Mouse (Mus musculus): ENCODE results near the gene Hrh1. TPM values are rescaled to one million over a fixed set of nuclear protein-coding genes. Genes with fewer than 3 reads are reported as not detected.
A peak's percentile ranks its signal among the peaks of the same experiment; 100 is the strongest.

The Hrh1 gene
- polyA plus RNA-seq, 1 experiment from 2014 or later: 0.17 TPM

GRCm38 (mm10) chr6:114403632-114404031 is 5.9 kb downstream of the Hrh1 start:
- Histone ChIP-seq H3K27me3 (ENCODE audit: insufficient read depth, low read length) (peaks cover 15% of the 10 kb centered on the region; the same call in 1 of the 2 replicates), H3K27ac (no peak overlapping the region), H3K36me3 (ENCODE audit: insufficient read depth, low read length) (no peaks in the 10 kb centered on the region), H3K4me2 (ENCODE audit: low read length) (no peak overlapping the region), H3K9ac (ENCODE audit: low read depth, low read length) (no peak overlapping the region), H3K9me3 (replicated peaks; ENCODE audit: low read length) (no peaks in the 10 kb centered on the region), H3K4me3 (replicated peaks; ENCODE audit: low read depth, low read length) (no peak overlapping the region), H3K4me1 (replicated peaks; ENCODE audit: insufficient read depth, low read length) (peaks cover 9% of the 10 kb centered on the region; the same call in 1 of the 2 replicates)
- WGBS: 11% methylated on average over 8 of the region's 8 CpGs
- no peak; the same call in 1 of the 2 replicates for ATAC-seq (replicated peaks; ENCODE audit: low FRiP score, low read depth)
- no peak for TF ChIP-seq CTCF (IDR thresholded peaks at IDR 0.05; ENCODE audit: low read depth)
- DNase-seq (ENCODE audit: low spot score): peak; percentile 42

- TF ChIP-seq CTCF (IDR thresholded peaks at IDR 0.05; ENCODE audit: low read depth): no peak
- Histone ChIP-seq H3K9ac (ENCODE audit: low read depth, low read length) (no peak overlapping the region), H3K27me3 (ENCODE audit: insufficient read depth, low read length) (peaks cover 15% of the 10 kb centered on the region; the same call in 1 of the 2 replicates), H3K4me2 (ENCODE audit: low read length) (no peak overlapping the region), H3K4me3 (replicated peaks; ENCODE audit: low read depth, low read length) (no peak overlapping the region), H3K9me3 (replicated peaks; ENCODE audit: low read length) (no peaks in the 10 kb centered on the region), H3K36me3 (ENCODE audit: insufficient read depth, low read length) (no peaks in the 10 kb centered on the region), H3K4me1 (replicated peaks; ENCODE audit: insufficient read depth, low read length) (peaks cover 9% of the 10 kb centered on the region; the same call in 1 of the 2 replicates), H3K27ac (no peak overlapping the region)
- 16% methylated on average over 5 of the region's 5 CpGs for WGBS
- DNase-seq (ENCODE audit: low spot score) (peak; percentile 52), ATAC-seq (replicated peaks; ENCODE audit: low FRiP score, low read depth) (no peak)
Observed at GRCm38 (mm10) chr6:114404128-114404527, 6.4 kb downstream of the Hrh1 start.

- H3K27me3 ChIP-seq (ENCODE audit: insufficient read depth, low read length): 0 out of 2 replicates have a peak, but pooled peaks cover 7% of the 10 kb centered on the region
- no peak overlapping the region for H3K4me2 ChIP-seq (ENCODE audit: low read length)
- H3K4me1 ChIP-seq (replicated peaks; ENCODE audit: insufficient read depth, low read length): peaks cover 9% of the 10 kb centered on the region; the same call in 1 of the 2 replicates
- H3K4me3 ChIP-seq (replicated peaks; ENCODE audit: low read depth, low read length): no peak overlapping the region
- 74% methylated on average over 7 of the region's 7 CpGs for WGBS
- no peak overlapping the region for H3K9ac ChIP-seq (ENCODE audit: low read depth, low read length)
- ATAC-seq (replicated peaks; ENCODE audit: low FRiP score, low read depth): no peak
- H3K27ac ChIP-seq: no peak overlapping the region
- H3K9me3 ChIP-seq (replicated peaks; ENCODE audit: low read length): no peaks in the 10 kb centered on the region
- no peak for TF ChIP-seq CTCF (IDR thresholded peaks at IDR 0.05; ENCODE audit: low read depth)
- no peaks in the 10 kb centered on the region for H3K36me3 ChIP-seq (ENCODE audit: insufficient read depth, low read length)
- no peak for DNase-seq (ENCODE audit: low spot score)
Observed at GRCm38 (mm10) chr6:114404774-114405468, 7.2 kb downstream of the Hrh1 start.

GRCm38 (mm10) chr6:114406634-114407033 is 8.9 kb downstream of the Hrh1 start:
- peak; percentile 62 for TF ChIP-seq CTCF (IDR thresholded peaks at IDR 0.05; ENCODE audit: low read depth)
- DNase-seq (ENCODE audit: low spot score) (no peak), ATAC-seq (replicated peaks; ENCODE audit: low FRiP score, low read depth) (no peak)
- no peak overlapping the region for H3K4me2 ChIP-seq (ENCODE audit: low read length)
- no peaks in the 10 kb centered on the region for H3K36me3 ChIP-seq (ENCODE audit: insufficient read depth, low read length)
- no peaks in the 10 kb centered on the region for H3K9me3 ChIP-seq (replicated peaks; ENCODE audit: low read length)
- WGBS: 59% methylated on average over 1 of the region's 1 CpGs
- H3K27ac ChIP-seq: no peak overlapping the region
- peaks cover 9% of the 10 kb centered on the region; the same call in 1 of the 2 replicates for H3K4me1 ChIP-seq (replicated peaks; ENCODE audit: insufficient read depth, low read length)
- H3K9ac ChIP-seq (ENCODE audit: low read depth, low read length): no peak overlapping the region
- 0 out of 2 replicates have a peak, but pooled peaks cover 4% of the 10 kb centered on the region for H3K27me3 ChIP-seq (ENCODE audit: insufficient read depth, low read length)
- H3K4me3 ChIP-seq (replicated peaks; ENCODE audit: low read depth, low read length): no peak overlapping the region

- Histone ChIP-seq H3K4me2 (ENCODE audit: low read length) (no peak overlapping the region), H3K36me3 (ENCODE audit: insufficient read depth, low read length) (no peaks in the 10 kb centered on the region), H3K4me1 (replicated peaks; ENCODE audit: insufficient read depth, low read length) (peaks cover 9% of the 10 kb centered on the region; the same call in 1 of the 2 replicates), H3K4me3 (replicated peaks; ENCODE audit: low read depth, low read length) (no peak overlapping the region), H3K27ac (no peak overlapping the region), H3K9me3 (replicated peaks; ENCODE audit: low read length) (no peaks in the 10 kb centered on the region), H3K9ac (ENCODE audit: low read depth, low read length) (no peak overlapping the region), H3K27me3 (ENCODE audit: insufficient read depth, low read length) (no peaks in the 10 kb centered on the region)
- TF ChIP-seq CTCF (IDR thresholded peaks at IDR 0.05; ENCODE audit: low read depth): no peak
- DNase-seq (ENCODE audit: low spot score) (no peak), ATAC-seq (replicated peaks; ENCODE audit: low FRiP score, low read depth) (no peak)
- WGBS: 85% methylated on average over 7 of the region's 7 CpGs
Observed at GRCm38 (mm10) chr6:114407049-114407448, 9.3 kb downstream of the Hrh1 start.

GRCm38 (mm10) chr6:114408278-114408677 is 10.5 kb downstream of the Hrh1 start:
- no peaks in the 10 kb centered on the region for H3K9me3 ChIP-seq (replicated peaks; ENCODE audit: low read length)
- no peak overlapping the region for H3K27ac ChIP-seq
- H3K9ac ChIP-seq (ENCODE audit: low read depth, low read length): no peak overlapping the region
- H3K4me1 ChIP-seq (replicated peaks; ENCODE audit: insufficient read depth, low read length): peaks cover 9% of the 10 kb centered on the region; the same call in 1 of the 2 replicates
- DNase-seq (ENCODE audit: low spot score) (peak; percentile 27), ATAC-seq (replicated peaks; ENCODE audit: low FRiP score, low read depth) (no peak)
- H3K4me3 ChIP-seq (replicated peaks; ENCODE audit: low read depth, low read length): no peak overlapping the region
- H3K36me3 ChIP-seq (ENCODE audit: insufficient read depth, low read length): no peaks in the 10 kb centered on the region
- H3K27me3 ChIP-seq (ENCODE audit: insufficient read depth, low read length): no peaks in the 10 kb centered on the region
- H3K4me2 ChIP-seq (ENCODE audit: low read length): no peak overlapping the region
- WGBS: 40% methylated on average over 17 of the region's 17 CpGs
- TF ChIP-seq CTCF (IDR thresholded peaks at IDR 0.05; ENCODE audit: low read depth): peak; percentile 29; the same call in 1 of the 2 replicates

Measured in kidney, postnatal 0 days (tissue).